Comparison of ENCODE assay signal across 9 mouse cellular contexts in the genomic region with DNA sequence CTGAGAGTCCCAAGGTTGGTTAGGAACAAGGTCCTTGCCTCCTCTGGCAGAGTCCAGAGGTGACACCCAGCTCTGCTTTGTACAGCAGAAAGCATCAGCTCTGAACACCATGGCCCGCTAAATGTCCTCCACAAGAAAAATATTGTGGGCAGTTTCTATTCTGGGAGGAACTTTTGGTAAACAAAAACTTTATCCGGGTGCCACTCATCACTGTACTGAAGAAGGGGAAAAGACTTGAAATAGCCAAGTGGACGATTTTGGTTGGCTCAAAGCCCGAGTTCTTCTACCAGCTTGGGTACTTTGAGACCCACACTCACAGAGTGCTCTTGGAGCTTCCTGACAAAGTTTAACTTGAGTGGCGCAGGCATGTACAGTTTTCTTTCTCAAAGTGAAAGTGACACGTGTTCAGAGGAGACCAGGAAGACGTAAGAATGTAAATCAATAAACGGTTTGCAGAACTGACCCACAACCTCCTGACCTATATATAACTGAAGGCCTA.
A peak's percentile ranks its signal among the peaks of the same experiment; 100 is the strongest.
DNase-seq lines count a peak whose midpoint lies in the region; ATAC-seq and TF ChIP-seq lines count a peak whose summit lies in the region.
"Had no signal": no experiment of that assay in that cellular context is flagged by ENCODE, and none has a peak within 500 bp of the region (broad histone marks: within the 10 kb centered on the region; RNA-seq: fewer than 3 reads in every experiment).

No protein-coding gene starts in this region.

- H3K9me3 ChIP-seq in liver, embryonic 12.5 days (replicated peaks) = no peaks in the 10 kb centered on the region
- no peaks in the 10 kb centered on the region for H3K9me3 ChIP-seq in embryonic facial prominence, embryonic 15.5 days (replicated peaks)
- H3K9me3 ChIP-seq: embryonic facial prominence, embryonic 12.5 days had no signal

- no peak for TF ChIP-seq CTCF in liver, adult 2 months (IDR thresholded peaks at IDR 0.05; ENCODE audit: low read depth, low read length)

- H3K9ac ChIP-seq in liver, adult 2 months (ENCODE audit: low read depth, low read length) = peak overlapping the region; percentile 20; the same call in 1 of the 2 replicates
- H3K9ac ChIP-seq in liver, embryonic 12.5 days = no peak overlapping the region
- no peak overlapping the region for H3K9ac ChIP-seq in embryonic facial prominence, embryonic 15.5 days
- H3K9ac ChIP-seq: embryonic facial prominence, embryonic 12.5 days had no signal

- ATAC-seq in liver, embryonic 12.5 days = no peak
- no peak for ATAC-seq in embryonic facial prominence, embryonic 15.5 days (ENCODE audit: insufficient number of reproducible peaks, low FRiP score, low TSS enrichment, low read depth)
- ATAC-seq in neutrophil, adult 5-6 weeks (ENCODE audit: extremely low read depth, insufficient number of reproducible peaks, low FRiP score, poor library complexity, severe bottlenecking) = peak; percentile 22; the same call in 1 of the 2 replicates

- no peaks in the 10 kb centered on the region for H3K36me3 ChIP-seq in liver, adult 2 months (ENCODE audit: control insufficient read depth, insufficient read depth, low read length)
- no peaks in the 10 kb centered on the region for H3K36me3 ChIP-seq in liver, embryonic 12.5 days
- no peaks in the 10 kb centered on the region for H3K36me3 ChIP-seq in embryonic facial prominence, embryonic 15.5 days
- H3K36me3 ChIP-seq: embryonic facial prominence, embryonic 12.5 days had no signal

- 11% methylated on average over 8 of the region's 8 CpGs for WGBS in liver, adult 2 months
- 44% methylated on average over 8 of the region's 8 CpGs for WGBS in liver, embryonic 12.5 days (ENCODE audit: insufficient replicate concordance)
- WGBS in embryonic facial prominence, embryonic 15.5 days = 66% methylated on average over 8 of the region's 8 CpGs

- H3K27me3 ChIP-seq in liver, adult 2 months (ENCODE audit: control insufficient read depth, insufficient read depth, low read length) = no peaks in the 10 kb centered on the region
- H3K27me3 ChIP-seq in liver, embryonic 12.5 days (replicated peaks) = no peaks in the 10 kb centered on the region; the same call in 1 of the 2 replicates
- no peaks in the 10 kb centered on the region for H3K27me3 ChIP-seq in embryonic facial prominence, embryonic 15.5 days
- H3K27me3 ChIP-seq: embryonic facial prominence, embryonic 12.5 days had no signal

- peak overlapping the region; percentile 92 for H3K27ac ChIP-seq in liver, adult 2 months (replicated peaks; ENCODE audit: insufficient read depth, low read depth, low read length)
- H3K27ac ChIP-seq in liver, embryonic 12.5 days = no peak overlapping the region
- peak overlapping the region; percentile 12; the same call in 1 of the 2 replicates for H3K27ac ChIP-seq in embryonic facial prominence, embryonic 15.5 days (replicated peaks)
- H3K27ac ChIP-seq: embryonic facial prominence, embryonic 12.5 days had no signal

- no peak overlapping the region for H3K4me3 ChIP-seq in liver, adult 2 months (ENCODE audit: insufficient read depth, low read depth, low read length)
- H3K4me3 ChIP-seq in liver, embryonic 12.5 days = no peak overlapping the region
- H3K4me3 ChIP-seq in embryonic facial prominence, embryonic 15.5 days (replicated peaks) = no peak overlapping the region
- H3K4me3 ChIP-seq: embryonic facial prominence, embryonic 12.5 days had no signal

- no peak for TF ChIP-seq POLR2A in liver, adult 2 months (IDR thresholded peaks at IDR 0.05; ENCODE audit: extremely low read depth, insufficient read depth, low read length)

- peak; percentile 95 for DNase-seq in liver, adult 2 months (ENCODE audit: extremely low read depth, low read depth, low spot score)
- DNase-seq in kidney, postnatal 10 days = peak; percentile 32
- no peak for DNase-seq in retina, embryonic 14.5 days (ENCODE audit: low spot score)
- DNase-seq in thymus, adult 18-20 months = no peak
- DNase-seq: heart, postnatal 36 days had no signal

- H3K4me2 ChIP-seq in liver, embryonic 12.5 days = no peak overlapping the region
- no peak overlapping the region for H3K4me2 ChIP-seq in embryonic facial prominence, embryonic 15.5 days (replicated peaks)
- H3K4me2 ChIP-seq: embryonic facial prominence, embryonic 12.5 days had no signal

- H3K4me1 ChIP-seq in liver, adult 2 months (ENCODE audit: control insufficient read depth, insufficient read depth, low read length) = peaks cover 25% of the 10 kb centered on the region
- peaks cover 30% of the 10 kb centered on the region; the same call in 1 of the 2 replicates for H3K4me1 ChIP-seq in liver, embryonic 12.5 days
- H3K4me1 ChIP-seq in embryonic facial prominence, embryonic 15.5 days = peaks cover 43% of the 10 kb centered on the region

- H3K79me2 ChIP-seq in liver, adult 2 months (ENCODE audit: control insufficient read depth, insufficient read depth, low read length) = no peaks in the 10 kb centered on the region

Comparison
In these comparisons a context has a peak if more than half of its experiments do, and no peak if none do; other contexts are left out.
1. DNase-seq: peak in liver, adult 2 months (single experiment) and kidney, postnatal 10 days (single experiment); none in retina, embryonic 14.5 days (single experiment) and thymus, adult 18-20 months (0 of 2).